Mouse (Mus musculus) embryonic fibroblast, embryonic 13.5 days (primary cell): ENCODE data around the gene Klre1.

Source experiments
- CTCF ChIP-seq: IDR thresholded peaks from 2 replicates; pipeline ENCODE4 v1.5.1; 2011; ENCODE audit warnings: mild to moderate bottlenecking, control low read depth, low read length, moderate library complexity, borderline replicate concordance; ENCODE audit not compliant: insufficient read depth
- POLR2A ChIP-seq: IDR thresholded peaks from 2 replicates; pipeline ENCODE4 v1.6.1; 2011; ENCODE audit warnings: low read depth, mild to moderate bottlenecking, control low read depth, low read length, moderate library complexity

DNA sequence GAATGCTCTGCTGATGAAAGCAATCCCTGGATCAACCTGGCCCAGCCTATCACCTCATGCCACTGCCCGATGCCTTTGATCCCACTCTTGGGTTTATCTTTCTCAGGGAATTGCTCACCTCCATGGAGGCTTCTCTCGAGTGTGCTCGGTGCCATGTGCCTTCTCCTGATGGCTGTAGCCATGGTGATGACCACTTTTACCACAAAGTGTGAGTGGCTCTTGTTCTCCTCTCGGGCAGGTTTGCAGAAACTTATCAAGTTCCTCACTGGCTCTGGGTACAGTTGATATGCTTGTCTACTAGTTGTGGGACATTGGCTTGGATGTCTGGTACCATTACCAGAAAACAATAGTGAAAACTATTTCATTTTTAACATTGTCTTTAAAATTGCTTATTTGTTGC is 4.2 kb downstream of the Klre1 start:
- TF ChIP-seq POLR2A: no peak
- TF ChIP-seq CTCF: no peak
